Mouse (Mus musculus) intestine, embryonic 16.5 days (tissue): Measurements from ENCODE around the gene Trmt112. TPM values are rescaled to one million over a fixed set of nuclear protein-coding genes. Genes with fewer than 3 reads are reported as not detected.

Source experiments
- ATAC-seq: fragments of 200-750 bp; cut with Nextera tagmentation; 2 replicates; pipeline ENCODE4 v1.8.0; 2017; ENCODE audit warnings: moderate TSS enrichment, moderate library complexity
- H3K27ac ChIP-seq: fragments of 300-500 bp; sonication (generic); 2 replicates; pipeline ENCODE4 v1.5.1; 2014; ENCODE audit warnings: mild to moderate bottlenecking, low read length
- H3K27me3 ChIP-seq: fragments of 300-500 bp; sonication (generic); replicated peaks from 2 replicates; pipeline ENCODE4 v1.6.1; 2014; ENCODE audit warnings: low read length, control low read depth, mixed read lengths; ENCODE audit not compliant: control insufficient read depth, insufficient read depth
- H3K36me3 ChIP-seq: fragments of 300-500 bp; sonication (generic); 2 replicates; pipeline ENCODE4 v1.6.1; 2014; ENCODE audit warnings: low read length, control low read depth; ENCODE audit not compliant: control insufficient read depth, insufficient read depth
- H3K4me1 ChIP-seq: fragments of 300-500 bp; sonication (generic); 2 replicates; pipeline ENCODE4 v1.6.1; 2014; ENCODE audit warnings: low read length, control low read depth, mixed read lengths; ENCODE audit not compliant: control insufficient read depth, insufficient read depth
- H3K4me2 ChIP-seq: fragments of 300-500 bp; sonication (generic); 2 replicates; pipeline ENCODE4 v1.6.1; 2014; ENCODE audit warnings: low read depth, low read length, control low read depth
- H3K4me3 ChIP-seq: fragments of 300-500 bp; sonication (generic); 2 replicates; pipeline ENCODE4 v1.5.1; 2014; ENCODE audit warnings: mild to moderate bottlenecking, low read length
- H3K9ac ChIP-seq: fragments of 300-500 bp; sonication (generic); 2 replicates; pipeline ENCODE4 v1.6.1; 2014; ENCODE audit warnings: low read depth, low read length
- H3K9me3 ChIP-seq: fragments of 300-500 bp; sonication (generic); 2 replicates; pipeline ENCODE4 v1.6.1; 2016; ENCODE audit warnings: low read length, control low read depth; ENCODE audit not compliant: control insufficient read depth
- WGBS: fragments of 180-500 bp; shearing (Covaris S2); extraction: QIAGEN DNeasy Blood & Tissue Kit; methylation state at CpG from one replicate; pipeline ENCODE4 v1.1.7; 2014; 5-methylcytosine and 5-hydroxymethylcytosine counted together
- polyA plus RNA-seq: library from polyadenylated mRNA; unstranded; fragments of >200 nt; fragmentation: Nextera tagmentation; extraction: Ambion mirVana; gene quantifications from 2 replicates; pipeline ENCODE4 v1.2.1, GENCODE M21; 2015

Trmt112 gene
- polyA plus RNA-seq, result 97.6 and 111 TPM in 2 replicates

DNA sequence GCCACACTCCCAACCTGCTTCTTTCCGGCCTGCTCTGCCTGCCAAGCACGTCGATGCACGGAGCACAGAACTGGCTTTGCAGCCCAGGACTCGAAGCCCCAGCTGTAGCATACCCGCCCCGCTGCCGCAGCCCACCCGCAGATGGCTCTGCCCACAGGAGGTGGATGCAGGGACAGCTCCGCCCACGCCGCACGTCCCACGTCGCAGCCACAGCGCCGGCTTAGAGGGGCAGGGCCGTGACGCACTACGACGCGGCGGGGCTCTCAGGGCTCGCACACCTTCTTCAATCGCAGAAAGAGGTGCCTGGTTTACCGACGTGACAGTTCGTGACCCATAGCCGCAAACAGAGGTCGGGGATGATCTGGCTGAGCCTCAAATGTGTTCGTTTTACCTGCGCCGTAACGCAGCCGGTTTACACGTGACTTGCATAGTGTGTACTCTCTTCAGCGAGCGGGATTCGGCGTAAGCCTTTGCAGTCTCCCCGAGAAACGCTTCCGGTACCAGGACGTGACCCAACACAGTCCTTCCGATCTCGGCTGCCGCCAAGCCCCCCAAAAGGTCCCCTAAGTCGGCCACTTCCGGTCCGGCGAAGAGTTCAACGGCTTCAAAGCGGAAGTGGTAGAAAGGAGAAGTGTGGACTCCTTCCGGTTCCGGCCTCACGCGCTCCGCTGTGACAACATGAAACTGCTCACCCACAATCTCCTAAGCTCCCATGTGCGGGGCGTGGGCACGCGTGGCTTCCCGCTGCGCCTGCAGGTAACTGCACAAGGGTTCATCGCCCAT lies at the start of gene Trmt112, which contains the start of gene Prdx5:
Trmt112 (plus strand) TSS at position 192 of the 783 bp plus-strand sequence.
Prdx5 (minus strand) TSS at position 600 of the 783 bp plus-strand sequence.
- peak within 1 kb of the TSS; percentile 60 for H3K4me3 ChIP-seq
- H3K27me3 ChIP-seq, result no peaks in the 10 kb centered on the region
- peak within 1 kb of the TSS; percentile 77 for H3K9ac ChIP-seq
- peak within 1 kb of the TSS; percentile 58 for H3K4me2 ChIP-seq
- WGBS, result under 1% methylated on average over 65 of the region's 65 CpGs
- peak; percentile 94 for ATAC-seq
- no peaks in the 10 kb centered on the region for H3K9me3 ChIP-seq
- peaks cover 22% of the 10 kb centered on the region for H3K36me3 ChIP-seq
- H3K27ac ChIP-seq, result peak within 1 kb of the TSS; percentile 99
- H3K4me1 ChIP-seq, result peaks cover 17% of the 10 kb centered on the region

DNA sequence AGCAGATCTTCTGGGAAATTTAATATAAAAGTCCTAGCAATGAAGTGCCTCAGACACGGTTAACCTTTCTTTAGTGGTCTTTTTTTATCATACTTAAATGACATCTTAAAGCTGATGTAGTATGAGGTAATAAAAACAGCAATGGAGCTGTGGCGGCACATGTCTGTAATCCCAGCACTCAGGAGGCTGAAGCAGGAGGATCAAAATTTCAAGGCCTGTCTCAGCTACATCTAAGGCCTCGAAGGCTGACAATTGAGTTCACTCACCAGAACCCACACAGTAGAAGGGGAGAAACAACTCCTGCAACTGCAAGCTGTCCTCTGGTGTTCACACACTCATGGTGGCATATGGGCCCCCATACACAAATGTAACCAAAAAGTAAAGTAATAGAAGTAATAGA lies 49.5 kb upstream of the Trmt112 start:
- H3K27ac ChIP-seq, result no peak overlapping the region
- H3K4me2 ChIP-seq, result no peak overlapping the region
- H3K4me3 ChIP-seq, result no peak overlapping the region
- peaks cover 8% of the 10 kb centered on the region for H3K4me1 ChIP-seq
- H3K36me3 ChIP-seq, result no peaks in the 10 kb centered on the region
- H3K27me3 ChIP-seq, result no peaks in the 10 kb centered on the region
- 84% methylated on average over 3 of the region's 3 CpGs for WGBS
- ATAC-seq, result no peak
- no peak overlapping the region for H3K9ac ChIP-seq
- H3K9me3 ChIP-seq, result no peaks in the 10 kb centered on the region

DNA sequence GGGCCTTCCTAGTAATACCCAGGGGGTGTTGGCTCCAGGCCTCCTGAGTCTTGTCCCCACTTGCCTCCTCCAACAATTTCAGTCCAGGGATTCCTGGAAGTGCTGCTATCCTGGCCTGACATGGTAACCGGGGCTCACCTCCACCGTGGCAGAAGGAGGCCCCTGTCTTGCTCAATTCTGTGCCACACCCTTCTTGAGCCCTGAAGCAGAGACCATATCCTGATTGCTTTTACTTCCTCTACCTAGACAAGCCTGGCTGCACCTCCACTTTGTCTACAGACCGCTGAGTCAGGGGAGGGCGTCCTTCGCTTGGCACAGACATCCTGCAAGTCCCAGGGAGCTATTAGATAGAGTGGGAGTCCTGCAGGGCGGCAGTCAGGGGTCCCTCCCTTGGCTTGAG lies 48.8 kb upstream of the Trmt112 start:
- Histone ChIP-seq H3K36me3 (no peaks in the 10 kb centered on the region), H3K9ac (no peak overlapping the region), H3K27me3 (no peaks in the 10 kb centered on the region), H3K27ac (no peak overlapping the region), H3K4me2 (no peak overlapping the region), H3K4me1 (peaks cover 3% of the 10 kb centered on the region), H3K4me3 (no peak overlapping the region), H3K9me3 (no peaks in the 10 kb centered on the region)
- peak; percentile 86 for ATAC-seq
- WGBS, result 64% methylated on average over 6 of the region's 6 CpGs

GRCm38 (mm10) chr19:6861451-6861850 lies 48.0 kb upstream of the Trmt112 start:
- H3K4me1 ChIP-seq, result 0 out of 2 replicates have a peak, but pooled peaks cover 2% of the 10 kb centered on the region
- no peaks in the 10 kb centered on the region for H3K27me3 ChIP-seq
- 90% methylated on average over 4 of the region's 4 CpGs for WGBS
- no peak overlapping the region for H3K4me2 ChIP-seq
- no peak for ATAC-seq
- H3K27ac ChIP-seq, result no peak overlapping the region
- no peaks in the 10 kb centered on the region for H3K36me3 ChIP-seq
- no peak overlapping the region for H3K4me3 ChIP-seq
- H3K9ac ChIP-seq, result no peak overlapping the region
- H3K9me3 ChIP-seq, result no peaks in the 10 kb centered on the region

- H3K4me2 ChIP-seq, result peak overlapping the region; percentile 48
- 0 out of 2 replicates have a peak overlapping the region, but pooled peaks have one; percentile 1 for H3K9ac ChIP-seq
- no peaks in the 10 kb centered on the region for H3K36me3 ChIP-seq
- H3K27ac ChIP-seq, result no peak overlapping the region
- H3K9me3 ChIP-seq, result no peaks in the 10 kb centered on the region
- peak; percentile 84 for ATAC-seq
- H3K27me3 ChIP-seq, result no peaks in the 10 kb centered on the region
- peak overlapping the region; percentile 33 for H3K4me3 ChIP-seq
- H3K4me1 ChIP-seq, result no peaks in the 10 kb centered on the region
- WGBS, result under 1% methylated on average over 5 of the region's 5 CpGs
These were observed 40.1 kb upstream of the Trmt112 start for GRCm38 (mm10) chr19:6869355-6869754.

DNA sequence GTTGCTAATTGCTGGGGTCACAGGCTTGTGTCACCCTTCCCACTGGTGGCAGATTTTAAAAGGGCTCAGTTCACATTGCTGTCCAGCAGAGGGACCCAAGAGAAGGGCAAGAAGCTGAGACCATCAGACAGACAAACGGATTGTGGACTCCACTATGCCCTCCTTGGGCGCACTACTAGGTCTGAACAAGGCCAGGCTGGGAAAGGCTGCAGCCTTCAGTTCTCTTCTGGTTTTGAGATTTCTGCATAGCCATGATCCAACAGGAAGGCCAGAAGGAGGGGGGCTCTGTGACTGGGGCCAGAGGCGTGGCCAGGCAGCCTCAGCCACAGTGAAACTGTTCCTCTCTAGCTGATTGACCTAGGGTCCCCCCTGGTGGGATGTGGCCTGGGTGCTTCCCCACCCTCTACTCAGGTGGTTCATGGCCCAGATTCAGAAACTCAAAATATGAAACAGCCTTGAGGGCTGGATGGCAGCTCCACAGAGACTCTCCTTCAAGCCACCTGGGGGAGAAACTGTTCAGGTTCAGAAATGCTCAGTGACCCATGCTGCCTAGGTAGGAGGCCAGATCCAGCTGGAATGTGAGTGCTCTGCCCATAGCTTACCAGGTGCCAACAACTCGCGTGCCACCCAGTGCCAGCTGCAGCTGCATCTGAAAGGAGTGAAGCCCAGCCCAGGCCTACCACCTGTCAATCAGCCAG lies 37.8 kb upstream of the Trmt112 start:
- no peaks in the 10 kb centered on the region for H3K9me3 ChIP-seq
- 62% methylated on average over 5 of the region's 5 CpGs for WGBS
- H3K27me3 ChIP-seq, result no peaks in the 10 kb centered on the region
- H3K36me3 ChIP-seq, result no peaks in the 10 kb centered on the region
- peak; percentile 33; the same call in 1 of the 2 replicates for ATAC-seq
- H3K4me3 ChIP-seq, result no peak overlapping the region
- no peaks in the 10 kb centered on the region for H3K4me1 ChIP-seq
- H3K4me2 ChIP-seq, result no peak overlapping the region
- no peak overlapping the region for H3K27ac ChIP-seq
- no peak overlapping the region for H3K9ac ChIP-seq

- Histone ChIP-seq H3K9me3 (no peaks in the 10 kb centered on the region), H3K27me3 (no peaks in the 10 kb centered on the region), H3K4me2 (no peak overlapping the region), H3K9ac (no peak overlapping the region), H3K4me1 (no peaks in the 10 kb centered on the region), H3K4me3 (no peak overlapping the region), H3K27ac (no peak overlapping the region), H3K36me3 (no peaks in the 10 kb centered on the region)
- no peak for ATAC-seq
- 69% methylated on average over 3 of the region's 3 CpGs for WGBS
These were observed 36.8 kb upstream of the Trmt112 start for GRCm38 (mm10) chr19:6872701-6873100.

GRCm38 (mm10) chr19:6874257-6874656 lies 35.2 kb upstream of the Trmt112 start:
- no peak for ATAC-seq
- Histone ChIP-seq H3K4me2 (no peak overlapping the region), H3K4me1 (no peaks in the 10 kb centered on the region), H3K27me3 (no peaks in the 10 kb centered on the region), H3K36me3 (no peaks in the 10 kb centered on the region), H3K4me3 (no peak overlapping the region), H3K27ac (no peak overlapping the region), H3K9me3 (no peaks in the 10 kb centered on the region), H3K9ac (no peak overlapping the region)
- WGBS, result 62% methylated on average over 1 of the region's 1 CpGs

DNA sequence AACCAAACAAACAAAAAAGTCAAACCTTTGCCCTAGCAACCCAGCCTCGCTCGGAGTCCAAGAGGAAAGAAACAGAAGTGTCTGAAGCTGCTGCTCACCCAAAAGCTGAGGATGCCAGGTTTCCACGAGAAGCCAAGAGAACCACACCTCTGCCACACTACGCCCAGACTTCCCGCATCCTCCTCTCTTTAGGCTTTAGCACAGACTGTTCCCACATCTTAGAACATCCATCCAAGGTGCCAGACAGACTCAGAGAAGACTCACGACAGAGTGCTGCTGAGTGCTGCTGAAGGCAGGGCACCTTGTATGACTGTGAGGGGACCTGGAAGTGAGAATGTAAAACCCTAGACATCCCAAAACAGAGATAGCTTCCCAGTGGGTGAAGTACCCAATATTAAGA lies 33.7 kb upstream of the Trmt112 start:
- Histone ChIP-seq H3K4me2 (no peak overlapping the region), H3K36me3 (no peaks in the 10 kb centered on the region), H3K9me3 (peaks cover 3% of the 10 kb centered on the region; the same call in 1 of the 2 replicates), H3K27me3 (no peaks in the 10 kb centered on the region), H3K9ac (no peak overlapping the region), H3K4me1 (no peaks in the 10 kb centered on the region), H3K27ac (no peak overlapping the region), H3K4me3 (no peak overlapping the region)
- 83% methylated on average over 6 of the region's 6 CpGs for WGBS
- no peak for ATAC-seq
